Mouse (Mus musculus) cerebellum, adult 2 months (tissue): ENCODE results near the gene Rpl10-ps3.

Experiments
- CTCF ChIP-seq: fragments of 200-500 bp; IDR thresholded peaks from 2 replicates; pipeline ENCODE4 v1.5.1; 2011; ENCODE audit warnings: low read depth, mild to moderate bottlenecking, control low read depth, low read length, moderate library complexity, borderline replicate concordance; ENCODE audit not compliant: insufficient read depth
- POLR2A ChIP-seq: fragments of 200-500 bp; IDR thresholded peaks from 2 replicates; pipeline ENCODE4 v1.6.1; 2011; ENCODE audit warnings: low read length, control low read depth, borderline replicate concordance; ENCODE audit not compliant: insufficient read depth

DNA sequence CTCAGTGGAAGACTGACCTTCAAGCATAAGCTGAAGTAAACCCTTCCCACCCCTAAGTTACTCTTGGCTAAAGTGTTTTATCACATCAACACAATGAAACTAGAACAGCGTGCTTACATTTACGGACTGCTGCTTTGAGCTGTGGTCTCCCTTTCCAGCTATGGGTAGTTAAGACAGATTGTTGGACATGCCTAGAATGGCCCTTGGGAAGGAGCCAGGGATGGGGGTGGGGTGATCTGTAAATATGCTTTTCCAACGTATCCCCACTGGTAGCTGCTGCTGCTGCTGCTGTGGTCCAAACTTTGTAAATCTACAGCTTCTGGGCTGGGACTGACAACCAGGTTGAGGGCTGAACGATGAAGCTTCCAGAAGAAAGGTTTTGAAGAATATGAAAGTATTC lies 40.8 kb downstream of the Rpl10-ps3 start:
- no peak for TF ChIP-seq POLR2A
- TF ChIP-seq CTCF: no peak
